In genomic region chr9:21309150-21309741, GRCm38 (mm10) we compare ENCODE assay signal across 13 mouse cellular contexts. TPM values are rescaled to one million over a fixed set of nuclear protein-coding genes. Genes with fewer than 3 reads are reported as not detected.
DNase-seq lines count a peak whose midpoint lies in the region; ATAC-seq lines count a peak whose summit lies in the region.
"Had no signal": no experiment of that assay in that cellular context is flagged by ENCODE, and none has a peak within 500 bp of the region (broad histone marks: within the 10 kb centered on the region; RNA-seq: fewer than 3 reads in every experiment).

No protein-coding gene starts in this region.

- H3K27me3 ChIP-seq in heart, embryonic 13.5 days (replicated peaks) = peaks cover 22% of the 10 kb centered on the region

- no peak overlapping the region for H3K27ac ChIP-seq in heart, embryonic 13.5 days (replicated peaks)
- H3K27ac ChIP-seq: liver, embryonic 14.5 days; stomach, embryonic 15.5 days had no signal

- no peak for ATAC-seq in heart, embryonic 13.5 days (ENCODE audit: extremely low read depth, insufficient number of reproducible peaks, low FRiP score, low TSS enrichment)
- ATAC-seq in megakaryocyte, adult 5-6 weeks (ENCODE audit: poor library complexity, severe bottlenecking) = peak; percentile 92
- ATAC-seq: forebrain, postnatal 0 days had no signal

- H3K9ac ChIP-seq in heart, embryonic 13.5 days = no peak overlapping the region
- H3K9ac ChIP-seq: forebrain, postnatal 0 days; liver, embryonic 14.5 days; stomach, embryonic 15.5 days had no signal

- H3K9me3 ChIP-seq in heart, embryonic 13.5 days = no peaks in the 10 kb centered on the region
- H3K9me3 ChIP-seq: G1E; stomach, embryonic 15.5 days had no signal

- H3K36me3 ChIP-seq in heart, embryonic 13.5 days = no peaks in the 10 kb centered on the region
- H3K36me3 ChIP-seq: G1E; stomach, embryonic 15.5 days had no signal

- 0 out of 2 replicates have a peak overlapping the region, but pooled peaks have one; percentile 4 for H3K4me2 ChIP-seq in heart, embryonic 13.5 days
- H3K4me2 ChIP-seq: stomach, embryonic 15.5 days had no signal

- DNase-seq in heart, adult 18-20 months = no peak
- DNase-seq in CD4-positive helper T cell, adult 2 months (ENCODE audit: low read depth, low spot score) = peak; percentile 91
- DNase-seq in c-Kit-positive CD71-positive TER-119-negative erythroid progenitor cells, embryonic 14.5 days (ENCODE audit: low read depth) = peak; percentile 62
- no peak for DNase-seq in adrenal gland, adult 18-20 months (ENCODE audit: low spot score in 2 of 2)
- DNase-seq in ovary, postnatal 36 days (ENCODE audit: low spot score) = no peak
- DNase-seq in lung, postnatal 14 days = no peak
- DNase-seq: cerebellum, adult 8-10 months; forebrain, postnatal 0 days had no signal

- H3K4me3 ChIP-seq in heart, embryonic 13.5 days = no peak overlapping the region
- H3K4me3 ChIP-seq: stomach, embryonic 15.5 days had no signal

- 62% methylated on average over 15 of the region's 15 CpGs for WGBS in heart, embryonic 13.5 days

- H3K4me1 ChIP-seq in heart, embryonic 13.5 days = peaks cover 6% of the 10 kb centered on the region

RNA-seq across cellular contexts. Expression of gene Ap1m2, which starts 2.9 kb away (rescaled TPM):
- 1.7 and 2.1 TPM in 2 replicates for polyA plus RNA-seq in heart, embryonic 13.5 days (2015; fragmentation: Nextera tagmentation; extraction: Ambion mirVana)
- not detected for total RNA-seq in heart, adult 18-20 months (2021)
- total RNA-seq in megakaryocyte, adult 5-6 weeks (2015) = 0.31 and 0.32 TPM in 2 replicates
- total RNA-seq in megakaryocyte, adult 5-6 weeks (2017) = 0.92 and 1.6 TPM in 2 replicates
- total RNA-seq in adrenal gland, adult 18-20 months (2021) = not detected
- polyA plus RNA-seq: G1E had no signal

RNA-seq across cellular contexts. Expression of gene Slc44a2, which starts 11.3 kb away (rescaled TPM):
- polyA plus RNA-seq in heart, embryonic 13.5 days (2015; fragmentation: Nextera tagmentation; extraction: Ambion mirVana) = 56.9 and 60.3 TPM in 2 replicates
- total RNA-seq in heart, adult 18-20 months (2021) = 10 to 100 TPM; 74.0 to 81.4 TPM
- total RNA-seq in megakaryocyte, adult 5-6 weeks (2015) = 112 and 124 TPM in 2 replicates
- 101 and 116 TPM in 2 replicates for total RNA-seq in megakaryocyte, adult 5-6 weeks (2017)
- 10 to 100 TPM; 36.3 to 48.3 TPM for total RNA-seq in adrenal gland, adult 18-20 months (2021)

RNA-seq across cellular contexts. Expression of gene Cdkn2d, which starts 18.0 kb away (rescaled TPM):
- polyA plus RNA-seq in heart, embryonic 13.5 days (2015; fragmentation: Nextera tagmentation; extraction: Ambion mirVana) = 80.4 and 101 TPM in 2 replicates
- total RNA-seq in heart, adult 18-20 months (2021) = 10 to 100 TPM; 14.3 to 15.9 TPM
- total RNA-seq in megakaryocyte, adult 5-6 weeks (2015) = 132 and 138 TPM in 2 replicates
- total RNA-seq in megakaryocyte, adult 5-6 weeks (2017) = 65.6 and 75.3 TPM in 2 replicates
- total RNA-seq in adrenal gland, adult 18-20 months (2021) = 10 to 100 TPM in 1 of 2 experiments, 1 to 10 TPM in 1; 9.1 to 11.8 TPM

RNA-seq across cellular contexts. Expression of gene Kri1, which starts 21.5 kb away (rescaled TPM):
- polyA plus RNA-seq in heart, embryonic 13.5 days (2015; fragmentation: Nextera tagmentation; extraction: Ambion mirVana) = 12.7 and 13.2 TPM in 2 replicates
- 10 to 100 TPM; 10.6 to 17.2 TPM for total RNA-seq in heart, adult 18-20 months (2021)
- 28.0 and 28.4 TPM in 2 replicates for total RNA-seq in megakaryocyte, adult 5-6 weeks (2015)
- 53.6 and 76.9 TPM in 2 replicates for total RNA-seq in megakaryocyte, adult 5-6 weeks (2017)
- total RNA-seq in adrenal gland, adult 18-20 months (2021) = 10 to 100 TPM; 31.1 to 34.9 TPM

RNA-seq across cellular contexts. Expression of gene Atg4d, which starts 44.2 kb away (rescaled TPM):
- 41.6 and 51.4 TPM in 2 replicates for polyA plus RNA-seq in heart, embryonic 13.5 days (2015; fragmentation: Nextera tagmentation; extraction: Ambion mirVana)
- 100 to 1,000 TPM in 1 of 2 experiments, 10 to 100 TPM in 1; 82.0 to 101 TPM for total RNA-seq in heart, adult 18-20 months (2021)
- total RNA-seq in megakaryocyte, adult 5-6 weeks (2015) = 14.6 and 15.0 TPM in 2 replicates
- 13.5 and 19.3 TPM in 2 replicates for total RNA-seq in megakaryocyte, adult 5-6 weeks (2017)
- total RNA-seq in adrenal gland, adult 18-20 months (2021) = 10 to 100 TPM; 39.9 to 52.6 TPM

Comparison
In these comparisons a context has a peak if more than half of its experiments do, and no peak if none do; other contexts are left out.
1. DNase-seq: peak in CD4-positive helper T cell, adult 2 months (single experiment) and c-Kit-positive CD71-positive TER-119-negative erythroid progenitor cells, embryonic 14.5 days (single experiment); none in heart, adult 18-20 months (0 of 2), adrenal gland, adult 18-20 months (0 of 2), ovary, postnatal 36 days (single experiment) and lung, postnatal 14 days (single experiment).